Comparison of ENCODE assay signal across 27 mouse cellular contexts in genomic region chr2:166726891-166727290, GRCm38 (mm10). TPM values are rescaled to one million over a fixed set of nuclear protein-coding genes. Genes with fewer than 3 reads are reported as not detected.
DNase-seq lines count a peak whose midpoint lies in the region; ATAC-seq and TF ChIP-seq lines count a peak whose summit lies in the region.
"Had no signal": no experiment of that assay in that cellular context is flagged by ENCODE, and none has a peak within 500 bp of the region (broad histone marks: within the 10 kb centered on the region; RNA-seq: fewer than 3 reads in every experiment).

No protein-coding gene starts in this region.

- WGBS in hindbrain, embryonic 13.5 days, result 36% methylated on average over 6 of the region's 6 CpGs
- WGBS in hindbrain, embryonic 10.5 days, result 56% methylated on average over 6 of the region's 6 CpGs
- WGBS in limb, embryonic 14.5 days, result 24% methylated on average over 6 of the region's 6 CpGs
- 58% methylated on average over 6 of the region's 6 CpGs for WGBS in limb, embryonic 10.5 days
- WGBS in forebrain, postnatal 0 days, result 28% methylated on average over 6 of the region's 6 CpGs

- 0 out of 2 replicates have a peak, but pooled peaks cover 5% of the 10 kb centered on the region for H3K27me3 ChIP-seq in hindbrain, embryonic 13.5 days
- no peaks in the 10 kb centered on the region for H3K27me3 ChIP-seq in hindbrain, embryonic 10.5 days (ENCODE audit: insufficient read depth, poor library complexity, severe bottlenecking)
- H3K27me3 ChIP-seq in limb, embryonic 14.5 days (ENCODE audit: control insufficient read depth, insufficient read depth, low read length), result no peaks in the 10 kb centered on the region
- H3K27me3 ChIP-seq in limb, embryonic 10.5 days (ENCODE audit: low read depth, poor library complexity, severe bottlenecking), result 0 out of 2 replicates have a peak, but pooled peaks cover 3% of the 10 kb centered on the region
- no peaks in the 10 kb centered on the region for H3K27me3 ChIP-seq in forebrain, postnatal 0 days (ENCODE audit: insufficient read depth, low read length)
- H3K27me3 ChIP-seq: embryonic facial prominence, embryonic 15.5 days; intestine, embryonic 15.5 days; limb, embryonic 12.5 days; midbrain, embryonic 13.5 days had no signal

- TF ChIP-seq POLR2A in limb, embryonic 14.5 days (IDR thresholded peaks at IDR 0.05; ENCODE audit: borderline replicate concordance, extremely low read depth, insufficient read depth, insufficient read length), result no peak
- TF ChIP-seq POLR2A in brain, embryonic 14.5 days (IDR thresholded peaks at IDR 0.05; ENCODE audit: borderline replicate concordance, extremely low read depth, insufficient read depth, insufficient read length, poor library complexity, severe bottlenecking), result no peak

- no peak overlapping the region for H3K4me2 ChIP-seq in hindbrain, embryonic 13.5 days
- no peak overlapping the region for H3K4me2 ChIP-seq in limb, embryonic 14.5 days (replicated peaks; ENCODE audit: low read depth, low read length, severe bottlenecking)
- no peak overlapping the region for H3K4me2 ChIP-seq in forebrain, postnatal 0 days (ENCODE audit: low read depth)
- H3K4me2 ChIP-seq: embryonic facial prominence, embryonic 15.5 days; heart, embryonic 12.5 days; hindbrain, embryonic 12.5 days; intestine, embryonic 15.5 days; limb, embryonic 12.5 days; liver, embryonic 12.5 days; midbrain, embryonic 13.5 days had no signal

- no peak overlapping the region for H3K9ac ChIP-seq in hindbrain, embryonic 13.5 days
- H3K9ac ChIP-seq in limb, embryonic 14.5 days (ENCODE audit: low read depth, low read length, severe bottlenecking), result no peak overlapping the region
- H3K9ac ChIP-seq in forebrain, postnatal 0 days, result no peak overlapping the region
- H3K9ac ChIP-seq: embryonic facial prominence, embryonic 15.5 days; heart, embryonic 12.5 days; hindbrain, embryonic 12.5 days; intestine, embryonic 15.5 days; limb, embryonic 12.5 days; liver, embryonic 12.5 days; midbrain, embryonic 13.5 days had no signal

- ATAC-seq in hindbrain, embryonic 13.5 days (ENCODE audit: low FRiP score), result no peak
- no peak for ATAC-seq in limb, embryonic 14.5 days (ENCODE audit: low FRiP score, low read depth)
- no peak for ATAC-seq in forebrain, postnatal 0 days
- ATAC-seq: intestine, embryonic 15.5 days; liver, embryonic 12.5 days; midbrain, embryonic 13.5 days had no signal

- H3K4me1 ChIP-seq in hindbrain, embryonic 13.5 days (replicated peaks), result peaks cover 40% of the 10 kb centered on the region
- H3K4me1 ChIP-seq in hindbrain, embryonic 10.5 days (replicated peaks), result peaks cover 47% of the 10 kb centered on the region
- peaks cover 10% of the 10 kb centered on the region; the same call in 1 of the 2 replicates for H3K4me1 ChIP-seq in limb, embryonic 14.5 days (ENCODE audit: control insufficient read depth, insufficient read depth, low read length)
- H3K4me1 ChIP-seq in limb, embryonic 10.5 days, result peaks cover 32% of the 10 kb centered on the region
- H3K4me1 ChIP-seq in forebrain, postnatal 0 days (ENCODE audit: insufficient read depth), result peaks cover 11% of the 10 kb centered on the region

- no peaks in the 10 kb centered on the region for H3K9me3 ChIP-seq in hindbrain, embryonic 13.5 days
- H3K9me3 ChIP-seq in hindbrain, embryonic 10.5 days, result no peaks in the 10 kb centered on the region
- no peaks in the 10 kb centered on the region for H3K9me3 ChIP-seq in limb, embryonic 14.5 days (ENCODE audit: control insufficient read depth, low read length)
- no peaks in the 10 kb centered on the region for H3K9me3 ChIP-seq in limb, embryonic 10.5 days (replicated peaks)
- H3K9me3 ChIP-seq in forebrain, postnatal 0 days (ENCODE audit: low read length), result no peaks in the 10 kb centered on the region
- H3K9me3 ChIP-seq: embryonic facial prominence, embryonic 15.5 days; heart, embryonic 12.5 days; hindbrain, embryonic 12.5 days; intestine, embryonic 15.5 days; limb, embryonic 12.5 days; midbrain, embryonic 13.5 days had no signal

- no peak for DNase-seq in hindbrain, embryonic 10.5 days (ENCODE audit: low spot score)
- peak; percentile 23 for DNase-seq in limb, embryonic 14.5 days (ENCODE audit: low spot score)
- DNase-seq in limb, embryonic 10.5 days (ENCODE audit: low spot score), result no peak
- peak; percentile 55 for DNase-seq in brain, embryonic 14.5 days (ENCODE audit: low read depth)
- peak; percentile 47 for DNase-seq in forebrain, postnatal 0 days
- DNase-seq in layer of hippocampus, adult 8-10 months (ENCODE audit: low spot score in 2 of 2), result no peak
- DNase-seq: adrenal gland, adult 2 months; cerebellum, adult 18-20 months; gastrocnemius, postnatal 25 days; heart, adult 18-20 months; heart, postnatal 10 days; kidney, adult 8-10 months; kidney, postnatal 10 days; layer of hippocampus, postnatal 36 days; lung, adult 18-20 months; lung, postnatal 10 days; thymus, adult 2 months; thymus, postnatal 4 days had no signal

- H3K4me3 ChIP-seq in hindbrain, embryonic 13.5 days, result no peak overlapping the region
- no peak overlapping the region for H3K4me3 ChIP-seq in hindbrain, embryonic 10.5 days
- H3K4me3 ChIP-seq in limb, embryonic 14.5 days (replicated peaks; ENCODE audit: low read length), result no peak overlapping the region
- no peak overlapping the region for H3K4me3 ChIP-seq in limb, embryonic 10.5 days
- H3K4me3 ChIP-seq in forebrain, postnatal 0 days (ENCODE audit: low read depth, low read length), result no peak overlapping the region
- H3K4me3 ChIP-seq: embryonic facial prominence, embryonic 15.5 days; heart, embryonic 12.5 days; hindbrain, embryonic 12.5 days; intestine, embryonic 15.5 days; limb, embryonic 12.5 days; liver, embryonic 12.5 days; midbrain, embryonic 13.5 days had no signal

- no peak for TF ChIP-seq CTCF in brain, embryonic 14.5 days (IDR thresholded peaks at IDR 0.05; ENCODE audit: borderline replicate concordance, extremely low read depth, insufficient read depth, insufficient read length)
- TF ChIP-seq CTCF in forebrain, postnatal 0 days (IDR thresholded peaks at IDR 0.05; ENCODE audit: low read depth), result no peak

- H3K27ac ChIP-seq in hindbrain, embryonic 13.5 days, result peak overlapping the region; percentile 36; the same call in 1 of the 2 replicates
- no peak overlapping the region for H3K27ac ChIP-seq in hindbrain, embryonic 10.5 days
- no peak overlapping the region for H3K27ac ChIP-seq in limb, embryonic 14.5 days (replicated peaks; ENCODE audit: low read depth, low read length)
- no peak overlapping the region for H3K27ac ChIP-seq in limb, embryonic 10.5 days
- no peak overlapping the region for H3K27ac ChIP-seq in forebrain, postnatal 0 days (ENCODE audit: low read depth, low read length)
- H3K27ac ChIP-seq: embryonic facial prominence, embryonic 15.5 days; hindbrain, embryonic 12.5 days; intestine, embryonic 15.5 days; liver, embryonic 12.5 days; midbrain, embryonic 13.5 days; stomach, postnatal 0 days had no signal

- no peaks in the 10 kb centered on the region for H3K36me3 ChIP-seq in hindbrain, embryonic 13.5 days
- H3K36me3 ChIP-seq in hindbrain, embryonic 10.5 days, result no peaks in the 10 kb centered on the region
- no peaks in the 10 kb centered on the region for H3K36me3 ChIP-seq in limb, embryonic 14.5 days (ENCODE audit: control insufficient read depth, insufficient read depth, low read length)
- no peaks in the 10 kb centered on the region for H3K36me3 ChIP-seq in limb, embryonic 10.5 days
- no peaks in the 10 kb centered on the region for H3K36me3 ChIP-seq in forebrain, postnatal 0 days (ENCODE audit: insufficient read depth)
- H3K36me3 ChIP-seq: embryonic facial prominence, embryonic 15.5 days; heart, embryonic 12.5 days; hindbrain, embryonic 12.5 days; intestine, embryonic 15.5 days; limb, embryonic 12.5 days; liver, embryonic 12.5 days; midbrain, embryonic 13.5 days had no signal

RNA-seq across cellular contexts. Expression of gene Prex1, which starts 13.3 kb away (rescaled TPM):
- 24.7 and 29.7 TPM in 2 replicates for polyA plus RNA-seq in hindbrain, embryonic 13.5 days (2015; fragmentation: Nextera tagmentation; extraction: Ambion mirVana)
- 36.8 and 44.1 TPM in 2 replicates for polyA plus RNA-seq in hindbrain, embryonic 10.5 days (2016; fragmentation: Nextera tagmentation; extraction: Ambion mirVana)
- 27.9 and 38.5 TPM in 2 replicates for polyA plus RNA-seq in limb, embryonic 14.5 days (2012; rRNA removed)
- polyA plus RNA-seq in limb, embryonic 14.5 days (2014; fragmentation: Nextera tagmentation; extraction: Ambion mirVana), result 20.1 and 21.1 TPM in 2 replicates
- 24.6 and 26.2 TPM in 2 replicates for polyA plus RNA-seq in limb, embryonic 10.5 days (2016; fragmentation: Nextera tagmentation; extraction: Ambion mirVana)
- 49.4 and 55.7 TPM in 2 replicates for polyA plus RNA-seq in brain, embryonic 14.5 days (2012; rRNA removed)
- total RNA-seq in forebrain, postnatal 0 days (2014; rRNA removed), result 30.6 and 31.3 TPM in 2 replicates
- polyA plus RNA-seq in forebrain, postnatal 0 days (2015; fragmentation: Nextera tagmentation; extraction: Ambion mirVana), result 14.5 and 17.5 TPM in 2 replicates
- 10 to 100 TPM; 67.2 to 81.3 (median 74.2) TPM for total RNA-seq in layer of hippocampus, adult 8-10 months (2022)

Comparison
In these comparisons a context has a peak if more than half of its experiments do, and no peak if none do; other contexts are left out.
1. DNase-seq: peak in limb, embryonic 14.5 days (single experiment), brain, embryonic 14.5 days (single experiment) and forebrain, postnatal 0 days (single experiment); none in hindbrain, embryonic 10.5 days (single experiment), limb, embryonic 10.5 days (single experiment) and layer of hippocampus, adult 8-10 months (0 of 2).